Mouse (Mus musculus) spleen, adult 2 months (tissue): ENCODE data around the gene Ifnab.

ENCODE experiments used
- CTCF ChIP-seq: fragments of 200-500 bp; IDR thresholded peaks from 2 replicates; pipeline ENCODE4 v1.5.1; 2011; ENCODE audit warnings: mild to moderate bottlenecking, inconsistent platforms; ENCODE audit not compliant: insufficient read depth, insufficient read length, insufficient replicate concordance; ENCODE audit errors: extremely low read depth
- POLR2A ChIP-seq: fragments of 200-500 bp; IDR thresholded peaks from 2 replicates; pipeline ENCODE4 v1.6.1; 2011; ENCODE audit warnings: low read depth, low read length, inconsistent platforms

DNA sequence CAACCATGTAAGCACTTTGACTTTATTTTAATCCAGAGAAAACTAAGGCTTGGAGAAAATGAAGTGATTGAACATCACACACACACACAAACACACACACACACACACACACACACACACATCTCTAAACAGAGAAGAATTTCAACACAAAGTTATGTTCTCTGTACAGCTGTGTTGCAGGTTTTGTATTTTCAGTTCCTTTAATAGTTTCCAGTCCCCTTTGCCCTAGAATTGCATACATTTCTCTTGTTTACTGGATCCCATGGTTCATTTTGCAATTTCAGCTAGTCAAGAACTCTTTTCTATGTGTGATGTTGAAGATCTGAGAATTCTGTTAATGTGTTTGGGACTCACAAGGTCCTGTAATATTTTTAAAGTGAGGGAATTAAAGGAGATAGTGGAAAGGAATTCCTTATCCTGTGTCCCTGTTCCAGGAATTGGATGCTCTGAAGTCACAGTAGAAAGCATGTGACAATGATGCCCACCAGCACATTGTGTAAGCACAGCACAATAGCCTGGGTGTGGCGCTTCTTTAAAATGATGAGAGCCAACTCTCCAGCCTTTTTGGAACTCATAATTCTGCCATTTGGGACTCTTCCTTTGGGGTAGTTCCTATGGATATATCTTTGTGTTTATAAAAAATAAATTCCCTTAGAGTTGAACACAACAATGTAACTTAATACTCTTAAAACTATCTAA, 16.1 kb upstream of the Ifnab start:
- TF ChIP-seq CTCF, result no peak
- TF ChIP-seq POLR2A, result no peak
